Mouse (Mus musculus) MEL (cell line): ENCODE measurements around the gene Hoxd1.

ENCODE experiments used
- CHD2 ChIP-seq: IDR thresholded peaks from 2 replicates; pipeline ENCODE4 v1.6.1; 2011; ENCODE audit warnings: low read length, improper control_type of control experiment
- CTCF ChIP-seq, 3 experiments: IDR thresholded peaks in 2 of 3; conservative IDR thresholded peaks in 1 of 3; 2 replicates each; pipeline ENCODE4 v1.5.1; 2011 to 2012; ENCODE audit warnings: low read length in 3 of 3, low read depth in 2 of 3, mild to moderate bottlenecking in 2 of 3, improper control_type of control experiment in 1 of 3, inconsistent platforms in 1 of 3, mixed read lengths in 1 of 3, moderate library complexity in 1 of 3; ENCODE audit not compliant: control insufficient read depth in 1 of 3, insufficient read depth in 1 of 3, poor library complexity in 1 of 3, severe bottlenecking in 1 of 3
- HCFC1 ChIP-seq: IDR thresholded peaks from 2 replicates; pipeline ENCODE4 v1.6.1; 2012; ENCODE audit warnings: low read depth, mild to moderate bottlenecking, inconsistent platforms, low read length, improper control_type of control experiment, moderate library complexity
- MAZ ChIP-seq: IDR thresholded peaks from 2 replicates; pipeline ENCODE4 v1.6.1; 2012; ENCODE audit warnings: low read depth, mild to moderate bottlenecking, inconsistent platforms, low read length, improper control_type of control experiment
- POLR2A ChIP-seq, 2 experiments: IDR thresholded peaks; 2 replicates each; pipeline ENCODE4 v1.6.1; 2011 to 2012; ENCODE audit warnings: low read length in 2 of 2, mild to moderate bottlenecking in 2 of 2, control low read depth in 1 of 2, improper control_type of control experiment in 1 of 2, low read depth in 1 of 2, moderate library complexity in 1 of 2; ENCODE audit not compliant: control insufficient read depth in 1 of 2, insufficient read depth in 1 of 2, poor library complexity in 1 of 2
- RCOR1 ChIP-seq: IDR thresholded peaks from 2 replicates; pipeline ENCODE4 v1.6.1; 2012; ENCODE audit warnings: low read depth, mild to moderate bottlenecking, inconsistent platforms, low read length, improper control_type of control experiment
- SMC3 ChIP-seq: IDR thresholded peaks from 2 replicates; pipeline ENCODE4 v1.6.1; 2011; ENCODE audit warnings: low read depth, low read length, improper control_type of control experiment

DNA sequence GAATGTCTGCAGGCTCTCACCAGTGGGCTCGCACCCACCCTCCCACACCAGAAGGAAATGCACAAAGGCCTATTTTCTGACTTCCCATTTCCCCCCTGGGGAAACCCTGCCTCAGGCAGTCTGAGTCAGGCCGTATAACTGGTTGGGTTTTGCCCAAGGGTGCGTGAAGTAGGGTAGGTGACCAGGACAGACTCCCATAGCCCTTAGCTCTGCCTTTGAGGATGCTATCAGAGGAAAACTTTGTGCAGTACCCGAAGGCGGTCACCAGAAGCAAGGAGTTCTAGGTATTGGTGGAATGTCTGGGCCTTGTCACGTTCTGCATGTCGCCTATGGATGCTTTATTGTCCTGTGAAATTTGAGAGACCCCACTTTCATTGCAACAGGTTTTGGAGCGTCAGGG lies 39.8 kb upstream of the Hoxd1 start:
- TF ChIP-seq RCOR1 (no peak), POLR2A (IDR thresholded peaks at IDR 0.05; ENCODE audit: control insufficient read depth in 1 of 2, insufficient read depth in 1 of 2, low read depth in 1 of 2, low read length in 2 of 2, poor library complexity in 1 of 2) (no peak), CHD2 (no peak), CTCF (IDR thresholded peaks at IDR 0.05 in 2 of 3, conservative IDR thresholded peaks at IDR 0.05 in 1 of 3; ENCODE audit: control insufficient read depth in 1 of 3, insufficient read depth in 1 of 3, low read depth in 2 of 3, low read length in 3 of 3, poor library complexity in 1 of 3, severe bottlenecking in 1 of 3) (no peak), SMC3 (no peak), MAZ (no peak), HCFC1 (no peak)
